Mouse (Mus musculus) midbrain, embryonic 10.5 days (tissue): ENCODE measurements around the gene Sipa1l2. TPM values are rescaled to one million over a fixed set of nuclear protein-coding genes. Genes with fewer than 3 reads are reported as not detected.
"Not testable (repeated sequence)": the region's sequence is repeated elsewhere in the genome, so short reads cannot be mapped to it uniquely, and the experiment has no call there.

ENCODE experiments used
- DNase-seq: peaks from one replicate; pipeline ENCODE4 v3.0.0-alpha.2; 2017; ENCODE audit warnings: low spot score
- H3K27ac ChIP-seq: fragments of 300-500 bp; sonication (generic); replicated peaks from 2 replicates; pipeline ENCODE4 v1.5.1; 2016; ENCODE audit warnings: mild to moderate bottlenecking
- H3K27me3 ChIP-seq: fragments of 300-500 bp; sonication (generic); 2 replicates; pipeline ENCODE4 v1.6.1; 2016; ENCODE audit warnings: low read depth, mild to moderate bottlenecking; ENCODE audit not compliant: poor library complexity, severe bottlenecking
- H3K36me3 ChIP-seq: fragments of 300-500 bp; sonication (generic); 2 replicates; pipeline ENCODE4 v1.6.1; 2016; ENCODE audit warnings: mild to moderate bottlenecking, moderate library complexity
- H3K4me1 ChIP-seq: fragments of 300-500 bp; sonication (generic); 2 replicates; pipeline ENCODE4 v1.6.1; 2016
- H3K4me3 ChIP-seq: fragments of 300-500 bp; sonication (generic); 2 replicates; pipeline ENCODE4 v1.5.1; 2016; ENCODE audit warnings: mild to moderate bottlenecking, moderate library complexity
- H3K9me3 ChIP-seq: fragments of 300-500 bp; sonication (generic); replicated peaks from 2 replicates; pipeline ENCODE4 v1.6.1; 2016; ENCODE audit warnings: mild to moderate bottlenecking
- WGBS: fragments of 180-500 bp; shearing (Covaris S2); methylation state at CpG from one replicate; pipeline ENCODE4 v1.1.7; 2016; 5-methylcytosine and 5-hydroxymethylcytosine counted together
- polyA plus RNA-seq: library from polyadenylated mRNA; unstranded; fragments of >200 nt; fragmentation: Nextera tagmentation; extraction: Ambion mirVana; gene quantifications from 2 replicates; pipeline ENCODE4 v1.2.1, GENCODE M21; 2016

The Sipa1l2 gene
- polyA plus RNA-seq, 1 experiment from 2014 or later: 14.8 TPM

DNA sequence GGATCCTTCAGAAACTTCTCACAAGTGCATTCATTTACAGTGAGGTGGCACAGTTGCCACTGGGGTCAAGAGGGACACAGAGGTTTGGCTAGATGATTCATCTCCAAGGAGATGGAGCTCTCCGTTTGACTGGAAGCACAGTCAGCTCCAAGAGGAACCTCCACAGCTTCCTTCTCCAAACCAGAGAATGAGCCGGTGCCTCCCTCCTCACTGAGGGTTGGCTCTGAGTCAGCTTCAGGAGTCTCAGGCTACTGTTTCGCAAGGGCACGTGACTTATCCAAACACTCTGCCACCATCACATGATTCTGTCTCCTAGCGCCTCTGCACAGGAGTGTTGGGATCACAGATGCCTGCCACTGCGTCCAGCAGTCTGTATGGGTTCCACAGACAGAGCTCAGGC lies 153.5 kb downstream of the Sipa1l2 start:
- peaks cover 25% of the 10 kb centered on the region for H3K4me1 ChIP-seq
- no peaks in the 10 kb centered on the region for H3K9me3 ChIP-seq
- H3K27me3 ChIP-seq: no peaks in the 10 kb centered on the region
- DNase-seq: no peak
- H3K36me3 ChIP-seq: peaks cover 40% of the 10 kb centered on the region
- H3K4me3 ChIP-seq: no peak overlapping the region
- 87% methylated on average over 6 of the region's 6 CpGs for WGBS
- H3K27ac ChIP-seq: no peak overlapping the region

DNA sequence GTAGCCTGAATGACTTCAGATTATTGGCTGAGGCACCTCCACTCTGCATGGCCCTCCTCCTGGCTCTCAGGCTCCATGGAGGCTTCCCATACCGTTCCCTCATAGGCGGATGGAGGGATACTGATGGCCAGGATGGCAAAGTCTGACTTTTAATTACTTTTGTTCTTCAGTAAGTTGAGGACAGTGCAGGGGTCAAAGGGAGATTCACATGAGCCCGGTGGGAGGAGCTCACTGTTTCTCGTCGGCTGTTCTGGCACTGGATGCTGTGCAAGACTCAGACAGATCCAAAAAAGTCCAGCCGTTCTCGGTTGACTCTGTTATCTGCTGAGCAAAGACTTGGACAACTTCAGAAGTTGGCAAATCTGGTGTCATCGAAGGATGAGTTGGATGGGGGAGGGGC lies 155.0 kb downstream of the Sipa1l2 start:
- Histone ChIP-seq H3K27me3 (no peaks in the 10 kb centered on the region), H3K27ac (no peak overlapping the region), H3K4me1 (peaks cover 31% of the 10 kb centered on the region), H3K9me3 (no peaks in the 10 kb centered on the region), H3K4me3 (no peak overlapping the region), H3K36me3 (peaks cover 31% of the 10 kb centered on the region)
- WGBS: 94% methylated on average over 8 of the region's 8 CpGs
- DNase-seq: no peak

DNA sequence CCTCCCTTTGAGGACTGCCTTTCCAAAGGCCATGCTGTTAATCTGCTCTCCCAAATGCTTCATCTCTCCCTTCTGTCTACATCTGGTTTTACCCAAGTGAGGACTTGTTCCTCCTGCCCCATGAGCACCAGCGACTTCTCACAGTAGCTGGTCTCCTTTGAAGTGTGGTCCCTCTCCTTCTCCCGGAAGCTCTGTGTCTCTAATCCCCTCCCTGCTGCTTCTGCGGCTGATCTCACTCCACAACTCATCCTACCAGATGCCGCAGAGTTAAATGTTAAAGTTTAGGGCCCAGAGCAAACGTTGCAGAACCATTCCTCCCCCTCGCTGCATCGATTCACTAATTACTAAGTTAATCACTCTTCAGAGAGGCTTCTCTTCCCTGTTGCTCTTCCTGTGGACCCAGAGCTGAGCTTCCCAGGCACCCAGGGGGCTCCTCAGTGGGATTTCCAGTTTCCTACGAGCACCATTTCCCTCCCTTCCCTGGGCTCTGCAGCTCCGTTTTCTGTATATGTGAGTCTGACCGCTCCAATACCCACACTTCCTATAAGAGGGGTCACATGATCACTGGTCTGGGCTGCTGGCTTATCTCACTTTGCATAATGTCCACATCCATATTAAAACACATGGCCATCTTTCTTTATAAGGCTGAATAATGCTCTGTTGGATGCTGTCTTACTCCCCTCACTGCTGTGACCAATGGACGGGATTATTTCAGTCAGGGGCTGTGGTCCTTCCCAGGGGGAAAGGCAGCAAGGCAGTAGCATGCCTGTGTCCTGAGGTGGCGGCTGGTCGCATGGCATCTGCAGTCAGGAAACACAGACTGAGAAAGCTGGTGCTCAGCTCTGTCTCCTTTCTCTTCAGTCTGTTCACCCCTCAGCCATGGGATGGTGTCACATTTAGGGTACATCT lies 156.4 kb downstream of the Sipa1l2 start:
- DNase-seq: peak; percentile 33
- H3K36me3 ChIP-seq: peaks cover 17% of the 10 kb centered on the region
- H3K4me1 ChIP-seq: peaks cover 35% of the 10 kb centered on the region
- H3K27ac ChIP-seq: peak overlapping the region; percentile 79
- H3K27me3 ChIP-seq: 0 out of 2 replicates have a peak, but pooled peaks cover 3% of the 10 kb centered on the region
- H3K9me3 ChIP-seq: no peaks in the 10 kb centered on the region
- WGBS: 21% methylated on average over 13 of the region's 13 CpGs
- peak overlapping the region; percentile 9; the same call in 1 of the 2 replicates for H3K4me3 ChIP-seq

DNA sequence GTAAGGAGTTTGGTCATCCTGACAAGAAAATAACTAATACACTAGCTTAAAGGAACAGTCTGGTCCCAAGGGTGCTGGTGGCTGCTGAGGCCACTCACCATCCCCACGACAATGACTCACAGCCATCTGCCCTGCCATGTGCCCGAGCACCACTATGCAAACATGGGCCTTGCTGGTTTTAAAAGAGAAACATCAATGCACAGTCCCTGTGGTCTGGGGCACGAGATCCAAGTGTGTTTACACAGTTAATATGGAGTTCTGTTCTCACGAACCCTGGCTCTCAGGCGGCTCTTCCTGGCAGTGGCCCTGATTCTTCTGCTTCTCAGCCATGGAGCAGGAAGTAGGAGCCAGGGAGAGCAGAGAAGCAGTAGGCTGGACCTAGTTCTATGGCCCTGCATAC lies 159.0 kb downstream of the Sipa1l2 start:
- H3K27ac ChIP-seq: peak overlapping the region; percentile 3; the same call in 1 of the 2 replicates
- no peak for DNase-seq
- WGBS: 66% methylated on average over 5 of the region's 5 CpGs
- H3K9me3 ChIP-seq: peaks cover 3% of the 10 kb centered on the region
- no peaks in the 10 kb centered on the region for H3K36me3 ChIP-seq
- peaks cover 55% of the 10 kb centered on the region for H3K4me1 ChIP-seq
- peaks cover 9% of the 10 kb centered on the region; the same call in 1 of the 2 replicates for H3K27me3 ChIP-seq
- no peak overlapping the region for H3K4me3 ChIP-seq

DNA sequence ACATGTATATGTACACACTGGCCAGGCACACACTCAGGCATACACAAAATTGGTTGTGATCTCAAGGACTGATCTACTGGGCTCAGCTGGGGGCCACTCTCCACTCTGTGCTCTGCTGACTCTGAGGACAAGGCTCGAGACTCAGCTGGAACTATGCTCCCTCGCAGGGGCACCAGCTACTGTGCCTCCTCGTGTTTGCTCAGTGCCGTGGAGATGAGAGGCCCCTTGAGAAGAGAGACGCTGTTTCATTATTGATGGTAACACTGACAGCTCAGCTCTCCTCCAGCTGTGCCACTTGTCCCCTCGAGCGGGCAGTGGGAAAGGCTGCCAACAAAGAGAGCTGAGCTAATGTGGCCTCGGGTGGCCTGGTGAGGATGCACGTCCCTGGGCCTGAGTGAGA lies 161.9 kb downstream of the Sipa1l2 start:
- DNase-seq: no peak
- Histone ChIP-seq H3K4me1 (peaks cover 42% of the 10 kb centered on the region), H3K4me3 (no peak overlapping the region), H3K9me3 (peaks cover 13% of the 10 kb centered on the region), H3K27ac (peak overlapping the region; percentile 56; the same call in 1 of the 2 replicates), H3K27me3 (peaks cover 9% of the 10 kb centered on the region; the same call in 1 of the 2 replicates), H3K36me3 (no peaks in the 10 kb centered on the region)
- 49% methylated on average over 9 of the region's 9 CpGs for WGBS

DNA sequence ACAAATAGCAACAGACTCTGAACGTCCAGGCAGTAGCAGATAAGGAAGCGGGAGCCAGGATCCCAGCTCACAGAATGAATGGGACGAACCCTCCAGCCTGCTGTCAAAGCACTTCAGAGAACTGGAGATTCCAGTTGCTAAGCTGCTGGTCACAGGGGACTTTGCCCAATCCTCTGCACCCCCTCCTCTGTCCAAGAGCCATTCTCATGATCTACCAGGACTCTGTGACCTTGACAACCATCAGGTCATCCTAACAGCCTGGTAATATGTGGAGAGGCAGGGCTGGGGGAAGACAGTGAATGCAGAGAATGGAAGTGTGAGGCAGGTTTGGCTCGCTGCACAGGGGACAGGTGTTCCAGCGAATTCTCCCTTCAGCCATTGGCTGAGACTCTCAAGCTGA lies 163.2 kb downstream of the Sipa1l2 start:
- WGBS: 65% methylated on average over 5 of the region's 5 CpGs
- no peak overlapping the region for H3K27ac ChIP-seq
- H3K4me3 ChIP-seq: no peak overlapping the region
- H3K27me3 ChIP-seq: peaks cover 9% of the 10 kb centered on the region; the same call in 1 of the 2 replicates
- no peak for DNase-seq
- H3K4me1 ChIP-seq: peaks cover 37% of the 10 kb centered on the region
- peaks cover 13% of the 10 kb centered on the region for H3K9me3 ChIP-seq
- no peaks in the 10 kb centered on the region for H3K36me3 ChIP-seq

DNA sequence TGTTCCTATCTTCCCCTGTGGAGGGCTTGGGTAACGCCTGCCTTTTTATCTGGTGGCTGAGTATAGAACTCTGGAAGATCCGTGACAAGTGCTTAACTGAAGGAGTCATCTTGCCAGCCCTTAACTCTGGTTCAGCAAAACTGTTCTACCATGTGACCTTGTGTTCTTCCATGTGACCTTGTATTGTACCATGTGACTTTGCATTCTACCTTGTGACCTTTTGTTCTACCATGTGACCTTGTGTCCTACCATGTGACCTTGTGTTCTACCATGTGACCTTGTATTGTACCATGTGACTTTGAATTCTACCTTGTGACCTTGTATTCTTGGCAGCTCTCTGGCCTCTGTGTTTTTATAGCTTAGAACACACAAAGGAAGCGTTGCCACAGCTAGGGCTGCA lies 168.3 kb downstream of the Sipa1l2 start:
- Histone ChIP-seq H3K36me3 (no peaks in the 10 kb centered on the region), H3K4me1 (peaks cover 10% of the 10 kb centered on the region), H3K4me3 (no peak overlapping the region), H3K9me3 (peaks cover 13% of the 10 kb centered on the region), H3K27ac (no peak overlapping the region), H3K27me3 (no peaks in the 10 kb centered on the region)
- WGBS: 85% methylated on average over 3 of the region's 3 CpGs
- no peak for DNase-seq

DNA sequence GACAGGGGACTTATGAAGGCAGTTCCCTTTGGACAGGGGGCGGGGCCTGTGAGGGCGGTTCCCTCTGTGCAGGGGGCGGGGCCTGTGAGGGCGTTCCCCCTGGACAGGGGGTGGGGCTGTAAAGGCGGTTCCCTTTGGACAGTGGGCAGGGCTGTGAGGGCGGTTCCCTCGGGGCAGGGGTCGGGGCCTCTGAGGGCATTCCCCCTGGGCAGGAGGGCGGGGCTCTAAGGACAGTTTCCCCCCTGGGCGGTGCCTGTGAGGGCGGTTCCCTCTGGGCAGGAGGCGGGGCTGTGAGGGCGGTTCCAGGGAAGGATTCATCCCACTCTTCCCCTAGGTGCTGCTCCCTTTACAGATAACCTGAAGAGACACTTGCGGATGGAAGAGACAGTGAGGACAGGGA lies 171.6 kb downstream of the Sipa1l2 start:
- Histone ChIP-seq H3K27ac (no peak overlapping the region), H3K36me3 (no peaks in the 10 kb centered on the region), H3K4me1 (peaks cover 5% of the 10 kb centered on the region), H3K9me3 (no peaks in the 10 kb centered on the region), H3K4me3 (no peak overlapping the region), H3K27me3 (no peaks in the 10 kb centered on the region)
- WGBS: 35% methylated on average over 14 of the region's 14 CpGs
- DNase-seq: no peak

DNA sequence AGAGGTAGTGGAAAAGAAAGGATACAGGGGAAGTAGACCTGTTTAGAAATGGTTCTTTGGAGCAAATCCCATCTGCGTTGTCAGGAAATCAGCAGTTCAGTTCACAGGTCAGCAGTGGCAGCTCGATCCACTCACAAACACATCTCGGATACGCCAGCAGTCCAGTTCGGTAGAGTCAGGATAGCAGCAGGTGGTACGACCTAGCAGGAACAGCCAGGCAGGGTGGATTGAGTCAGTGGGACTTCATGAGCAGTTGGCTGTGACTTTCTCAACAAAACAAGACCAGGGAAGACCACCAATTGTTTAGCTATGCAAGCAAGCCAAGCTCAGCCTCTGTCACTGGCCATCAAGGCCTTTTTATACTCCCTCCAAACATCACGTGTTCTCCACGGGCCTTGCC lies 173.9 kb downstream of the Sipa1l2 start:
- H3K4me1 ChIP-seq: peaks cover 13% of the 10 kb centered on the region
- not testable (repeated sequence) for H3K36me3 ChIP-seq, DNase-seq, H3K9me3 ChIP-seq, H3K27me3 ChIP-seq, H3K4me3 ChIP-seq, H3K27ac ChIP-seq
- WGBS: 87% methylated on average over 8 of the region's 8 CpGs

DNA sequence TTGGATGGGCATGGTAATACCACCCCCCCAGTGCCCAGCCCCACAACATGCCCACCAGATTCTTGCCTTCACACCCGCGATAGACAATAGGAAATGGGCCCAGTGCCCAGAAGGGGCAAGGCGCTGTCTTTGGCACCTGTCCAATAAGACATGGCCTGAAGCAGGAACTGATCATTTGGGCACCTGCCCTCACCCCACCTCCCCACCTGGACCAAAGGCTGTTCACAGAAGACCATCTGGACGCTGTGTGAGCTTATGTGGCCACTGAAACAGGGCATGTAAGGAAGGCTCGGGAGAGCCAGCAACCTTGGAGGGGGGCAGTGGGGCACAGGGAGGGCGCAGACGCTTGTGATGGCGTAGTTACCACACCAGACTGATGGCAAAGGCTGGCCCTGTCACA lies 174.6 kb downstream of the Sipa1l2 start:
- peaks cover 20% of the 10 kb centered on the region for H3K4me1 ChIP-seq
- H3K36me3 ChIP-seq: no peaks in the 10 kb centered on the region
- H3K9me3 ChIP-seq: no peaks in the 10 kb centered on the region
- WGBS: 91% methylated on average over 8 of the region's 8 CpGs
- H3K27ac ChIP-seq: no peak overlapping the region
- 0 out of 2 replicates have a peak, but pooled peaks cover 6% of the 10 kb centered on the region for H3K27me3 ChIP-seq
- DNase-seq: no peak
- no peak overlapping the region for H3K4me3 ChIP-seq

DNA sequence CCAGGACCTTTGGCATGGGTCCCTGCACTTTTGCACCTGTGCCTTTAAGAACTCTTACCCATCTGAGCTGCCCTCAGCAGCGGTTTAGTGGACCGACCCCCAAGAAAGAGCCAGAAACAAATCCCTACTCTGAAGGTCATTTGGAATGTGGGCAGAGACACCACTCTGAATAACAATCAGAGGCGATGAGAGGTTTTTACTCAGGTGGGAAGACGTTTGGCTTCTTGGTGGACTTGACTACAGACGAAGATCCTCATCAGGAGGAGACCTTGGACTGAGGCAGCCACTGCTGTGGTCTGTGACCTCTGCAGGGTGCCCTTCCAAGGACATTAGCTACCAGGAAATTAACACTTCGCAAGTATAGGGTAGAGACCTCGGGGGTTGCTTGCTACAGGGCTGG lies 177.9 kb downstream of the Sipa1l2 start:
- no peak for DNase-seq
- no peaks in the 10 kb centered on the region for H3K36me3 ChIP-seq
- WGBS: 66% methylated on average over 7 of the region's 7 CpGs
- peaks cover 33% of the 10 kb centered on the region for H3K4me1 ChIP-seq
- no peak overlapping the region for H3K27ac ChIP-seq
- H3K9me3 ChIP-seq: no peaks in the 10 kb centered on the region
- no peak overlapping the region for H3K4me3 ChIP-seq
- peaks cover 16% of the 10 kb centered on the region; the same call in 1 of the 2 replicates for H3K27me3 ChIP-seq

DNA sequence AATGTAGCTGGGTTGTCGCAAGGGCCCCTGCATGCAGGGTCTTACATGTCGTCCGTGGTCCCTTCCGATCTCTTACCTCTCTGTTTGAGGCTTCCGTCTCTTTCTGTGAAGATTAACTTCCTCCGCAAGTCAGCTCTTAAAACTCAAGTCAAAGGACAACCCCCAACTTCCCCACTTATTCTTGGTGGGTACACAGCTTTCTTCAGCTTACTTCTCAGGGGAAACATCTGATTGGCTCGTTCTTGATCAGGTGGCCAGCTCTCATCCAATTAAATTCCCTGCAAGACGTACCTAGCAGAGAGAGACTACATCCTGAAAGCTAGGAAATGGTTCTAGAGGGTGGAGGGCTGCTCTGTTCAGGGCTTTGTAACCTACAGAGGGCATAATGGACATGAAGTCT lies 178.3 kb downstream of the Sipa1l2 start:
- no peak overlapping the region for H3K27ac ChIP-seq

DNA sequence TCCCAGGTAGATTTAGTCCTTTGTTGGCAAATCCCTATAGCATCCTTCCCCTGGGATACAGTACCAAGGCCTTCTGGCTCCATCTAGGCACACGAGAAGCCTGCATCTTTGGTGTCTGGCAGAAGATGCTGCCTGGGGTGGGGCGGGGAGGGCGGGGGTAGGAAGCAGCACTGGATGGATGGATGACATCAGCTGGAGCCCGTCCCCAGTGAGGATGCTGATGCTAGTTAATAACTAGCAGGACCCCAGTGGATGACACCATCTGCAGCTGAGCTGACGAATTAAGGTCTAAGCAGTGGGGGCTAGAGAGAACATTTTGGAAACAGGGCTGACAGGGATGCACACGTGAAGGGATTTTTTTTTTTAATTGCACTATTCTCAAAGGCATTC lies 179.1 kb downstream of the Sipa1l2 start:
- Histone ChIP-seq H3K27me3 (peaks cover 17% of the 10 kb centered on the region; the same call in 1 of the 2 replicates), H3K27ac (no peak overlapping the region; the same call in 1 of the 2 replicates), H3K9me3 (no peaks in the 10 kb centered on the region), H3K4me3 (no peak overlapping the region), H3K4me1 (peaks cover 45% of the 10 kb centered on the region), H3K36me3 (no peaks in the 10 kb centered on the region)
- DNase-seq: no peak
- WGBS: 82% methylated on average over 6 of the region's 6 CpGs

More for the DNA sequence above, 178.3 kb downstream of the Sipa1l2 start:
- Histone ChIP-seq H3K9me3 (no peaks in the 10 kb centered on the region), H3K36me3 (no peaks in the 10 kb centered on the region), H3K4me1 (peaks cover 37% of the 10 kb centered on the region), H3K27me3 (peaks cover 17% of the 10 kb centered on the region; the same call in 1 of the 2 replicates), H3K4me3 (no peak overlapping the region)
- WGBS: 70% methylated on average over 8 of the region's 8 CpGs
- no peak for DNase-seq
